Mouse (Mus musculus): ENCODE measurements at regions not wholly inside any gene's neighbourhood (a gene's known extent, or its start where the extent isn't known, plus 50 kb on each side); places are given as distances from the start of the nearest gene placed in this dataset.

DNA sequence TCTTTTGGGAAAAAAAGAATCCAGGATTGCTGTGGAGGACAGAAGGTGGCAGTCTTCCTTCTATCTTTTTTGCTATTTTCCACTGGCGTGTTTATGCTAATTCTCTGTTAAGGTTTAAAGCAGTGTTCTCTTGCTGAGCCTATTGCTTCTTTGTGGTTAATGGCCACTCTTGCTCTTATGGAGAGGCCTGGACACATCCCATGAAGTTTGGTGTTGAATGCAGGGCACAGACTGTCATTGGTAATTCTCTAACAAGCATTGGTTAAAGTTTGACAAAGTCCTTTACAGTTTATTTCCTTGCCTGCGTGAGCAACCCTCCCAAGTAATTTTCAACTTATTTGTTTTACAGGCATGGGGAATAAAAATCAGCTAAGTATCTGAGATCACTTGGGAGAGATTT lies 165.1 kb upstream of the Pdcd1 start:
- no peak for DNase-seq

DNA sequence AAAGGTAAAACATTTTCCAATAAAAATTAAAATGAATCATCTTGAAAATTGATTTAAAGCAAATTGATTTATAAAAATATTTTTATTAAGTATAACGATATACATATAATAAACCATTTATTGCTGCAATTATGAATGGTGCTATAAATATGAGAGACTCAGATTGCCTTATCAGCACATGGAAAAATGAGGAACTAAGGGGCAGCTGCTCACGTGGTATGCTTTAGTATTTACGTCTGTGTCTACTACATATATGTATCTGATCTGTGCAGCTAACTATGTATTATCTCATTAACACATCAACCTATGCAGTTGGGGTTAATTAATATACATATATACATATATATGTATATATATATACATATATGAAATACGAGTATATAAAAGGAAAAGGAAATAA lies 156.6 kb upstream of the Pdcd1 start:
- DNase-seq, result no peak

DNA sequence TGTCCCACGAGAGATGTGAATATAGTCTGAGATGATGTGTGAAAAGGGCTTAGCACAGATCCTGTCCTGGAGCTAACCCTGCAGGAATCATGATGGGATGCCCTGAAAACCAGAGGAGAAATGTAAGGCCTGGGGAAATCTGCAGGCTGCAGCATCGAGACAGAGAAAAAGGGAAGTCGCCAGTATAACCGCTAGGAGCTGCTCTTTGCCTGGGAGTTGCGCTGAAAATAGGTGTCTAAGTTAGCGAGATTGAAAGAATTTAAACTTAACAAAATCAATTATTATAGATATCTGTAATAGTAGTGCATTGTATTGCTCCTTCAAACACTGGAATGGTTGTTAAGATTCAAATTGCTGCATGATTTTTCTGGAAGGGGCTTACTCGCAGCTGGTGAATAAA lies 155.5 kb upstream of the Pdcd1 start:
- DNase-seq, result no peak

DNA sequence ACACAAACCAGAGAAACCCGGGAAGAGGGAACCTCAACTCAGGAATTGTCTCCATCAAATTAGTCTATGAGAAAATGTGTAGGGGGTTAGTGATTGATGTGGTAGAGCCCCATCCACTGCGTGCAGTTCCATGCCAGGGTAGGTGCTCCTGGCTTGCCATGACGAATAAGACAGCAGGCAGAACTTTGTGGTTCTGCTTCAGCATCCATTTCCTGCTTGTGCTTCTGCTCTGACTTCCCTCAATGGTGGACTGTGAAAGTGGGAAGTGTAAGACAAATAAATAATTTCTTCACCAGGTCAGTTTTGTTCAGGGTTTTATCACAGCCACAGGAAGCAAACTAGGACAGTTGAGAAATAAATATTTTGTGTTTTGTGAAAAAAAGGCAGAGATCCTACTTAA lies 150.9 kb upstream of the Pdcd1 start:
- DNase-seq, result no peak

DNA sequence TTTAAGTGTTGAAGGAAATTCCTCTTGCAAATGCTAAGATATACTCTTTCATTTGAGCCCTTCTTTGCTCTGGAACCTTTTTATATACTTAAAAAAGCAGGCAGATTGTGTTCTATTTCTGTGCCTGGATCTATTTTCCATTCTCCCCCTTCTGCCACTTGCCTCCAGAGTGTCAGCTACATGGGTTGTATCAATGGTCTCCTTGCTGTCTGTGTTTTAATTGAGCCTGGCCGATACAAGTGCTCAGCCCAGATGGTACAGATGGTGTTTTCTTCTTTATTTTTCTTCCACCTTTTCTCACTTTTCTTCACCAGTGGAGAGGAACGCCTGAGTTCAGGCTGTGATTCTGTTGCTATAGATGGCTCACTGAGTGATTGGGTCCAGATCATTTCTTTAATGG lies 131.5 kb upstream of the Pdcd1 start:
- DNase-seq, result no peak

DNA sequence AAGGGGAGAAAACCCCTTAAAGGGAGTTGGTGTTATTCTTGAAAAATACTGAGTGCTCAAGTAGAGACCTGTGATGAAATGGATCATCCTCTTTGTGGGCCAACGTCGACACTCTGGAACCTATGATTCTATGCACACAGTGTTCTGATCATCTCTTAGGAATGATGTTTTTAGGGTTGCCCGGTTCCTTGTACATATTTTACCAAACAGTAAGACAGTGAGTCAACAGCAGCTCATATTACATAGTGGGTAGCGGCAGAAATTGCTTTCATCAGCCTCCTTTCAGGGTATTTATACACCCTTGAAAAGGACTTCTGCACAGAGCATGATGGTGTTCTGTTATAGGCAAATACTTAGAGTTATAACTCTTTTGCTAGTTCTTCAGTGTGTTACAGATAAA lies 97.6 kb upstream of the Pdcd1 start:
- no peak for DNase-seq

DNA sequence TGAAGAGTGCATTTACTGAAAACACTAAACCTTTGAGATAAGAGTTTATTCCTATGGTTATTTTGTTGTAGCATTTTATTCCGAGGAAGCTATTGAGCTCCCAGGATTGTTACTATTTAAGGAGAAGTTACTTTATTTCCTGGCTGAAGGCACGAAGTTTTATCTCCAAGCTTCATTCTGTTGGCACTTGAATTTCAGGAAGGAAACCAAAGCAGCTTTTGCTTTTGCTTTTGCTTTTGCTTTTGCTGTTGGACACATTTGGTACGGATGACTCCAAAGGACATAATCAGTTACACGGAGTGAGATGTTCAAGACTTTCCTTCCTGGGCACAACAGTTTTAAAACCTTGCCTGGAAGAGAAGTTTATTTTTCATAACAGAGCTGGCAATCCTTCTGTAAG lies 94.7 kb upstream of the Pdcd1 start:
- DNase-seq, result no peak

DNA sequence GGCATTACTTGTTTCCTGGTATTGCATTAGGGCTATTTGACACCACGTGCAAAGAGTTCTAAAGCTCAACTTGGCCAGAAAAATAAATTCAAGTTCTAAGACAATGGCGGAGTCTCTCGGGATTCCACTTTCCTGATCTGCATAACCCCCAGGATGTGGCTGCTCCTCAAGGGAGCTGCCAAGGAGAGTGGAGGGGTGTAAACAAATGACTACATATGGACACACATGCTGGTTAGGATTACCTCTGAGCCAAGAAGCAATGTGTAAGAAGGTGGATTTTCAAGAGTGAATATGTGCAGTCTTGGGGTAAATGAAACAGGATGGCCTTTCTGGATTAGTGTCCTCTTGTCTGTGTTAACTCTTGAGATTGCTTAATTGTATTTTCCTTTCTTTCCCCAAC lies 88.2 kb upstream of the Pdcd1 start:
- DNase-seq, result no peak

DNA sequence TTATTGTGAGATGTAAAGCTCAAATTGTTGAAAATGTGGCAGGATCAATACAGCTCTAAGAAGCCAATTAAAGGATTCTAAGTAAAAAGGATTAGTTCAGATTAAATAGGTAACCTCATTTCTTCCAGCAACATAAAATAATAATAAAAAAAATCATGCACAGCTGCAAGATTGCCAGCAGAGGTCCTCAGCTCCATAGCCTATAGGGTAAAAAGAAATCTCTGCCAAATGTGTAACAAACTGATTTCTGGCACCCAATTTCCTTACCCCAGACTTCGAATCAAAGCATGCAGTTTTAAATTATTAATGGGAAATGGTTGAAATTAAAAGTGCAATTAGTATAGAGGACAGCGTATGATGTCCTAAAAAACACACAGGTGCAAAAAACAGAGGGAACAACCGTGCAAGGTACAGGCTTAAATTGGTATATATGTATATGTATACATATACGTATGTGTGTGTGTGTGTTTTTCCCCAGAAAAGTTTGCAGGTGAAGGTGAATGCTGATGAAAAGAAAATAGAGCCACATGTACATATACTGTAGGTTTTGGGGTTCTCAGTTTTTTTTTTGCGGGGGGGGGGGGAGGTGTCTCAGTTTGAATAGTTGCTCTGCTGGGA lies 87.2 kb upstream of the Pdcd1 start:
- DNase-seq, result no peak

DNA sequence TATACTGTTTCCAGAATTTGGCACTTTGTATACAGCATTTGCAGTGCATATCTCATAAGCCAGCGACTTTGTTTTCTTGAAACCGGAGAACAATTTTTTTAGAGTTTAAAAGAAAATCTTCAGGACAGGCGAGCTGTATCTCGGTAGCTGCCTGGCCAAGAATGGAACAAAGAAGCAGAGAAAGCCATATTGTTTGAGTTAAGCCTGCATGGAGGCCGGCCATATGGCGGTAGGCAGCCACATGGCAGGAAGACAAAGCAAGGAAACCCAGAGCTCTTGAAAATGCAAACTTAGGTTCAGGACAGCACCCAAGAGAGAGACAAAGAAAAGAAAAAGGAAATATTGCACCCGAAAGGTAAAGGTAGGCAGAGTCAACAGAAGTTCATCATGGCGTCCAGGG lies 84.4 kb upstream of the Pdcd1 start:
- DNase-seq, result no peak
